Mouse (Mus musculus) testis, adult 2 months (tissue): ENCODE results near the gene Spib.

ENCODE experiments used
- CTCF ChIP-seq: fragments of 200-500 bp; IDR thresholded peaks from 2 replicates; pipeline ENCODE4 v1.5.1; 2012; ENCODE audit warnings: low read depth, mild to moderate bottlenecking, inconsistent platforms, low read length, moderate library complexity; ENCODE audit not compliant: control insufficient read depth, insufficient read depth, insufficient replicate concordance
- POLR2A ChIP-seq: fragments of 200-500 bp; IDR thresholded peaks from 2 replicates; pipeline ENCODE4 v1.6.1; 2012; ENCODE audit warnings: low read depth, mild to moderate bottlenecking, inconsistent platforms, low read length, moderate library complexity; ENCODE audit not compliant: control insufficient read depth

- no peak for TF ChIP-seq POLR2A
- no peak for TF ChIP-seq CTCF
Observed at GRCm38 (mm10) chr7:44488545-44488944, 43.3 kb downstream of the Spib start.
